Mouse (Mus musculus): ENCODE results near the gene Cox11. TPM values are rescaled to one million over a fixed set of nuclear protein-coding genes. Genes with fewer than 3 reads are reported as not detected.

Gene Cox11
- polyA plus RNA-seq, 1 experiment from 2014 or later: 33.5 TPM

- no peak within 1 kb of the TSS for H3K27ac ChIP-seq (ENCODE audit: low read depth, low read length)
- WGBS: 9% methylated on average over 44 of the region's 47 CpGs
These were observed 49.8 kb downstream of the Cox11 start, which contains the start of gene Tom1l1 for GRCm38 (mm10) chr11:90687460-90688416. TSS of gene Tom1l1 (minus strand) at chr11:90688366.

GRCm38 (mm10) chr11:90690361-90690760, 52.4 kb downstream of the Cox11 start:
- peaks cover 3% of the 10 kb centered on the region; the same call in 1 of the 2 replicates for H3K27me3 ChIP-seq (ENCODE audit: control insufficient read depth, insufficient read depth, low read length)
- no peaks in the 10 kb centered on the region for H3K36me3 ChIP-seq (ENCODE audit: control insufficient read depth, insufficient read depth, low read length)
- no peak for ATAC-seq (ENCODE audit: low FRiP score, low TSS enrichment)
- 74% methylated on average over 6 of the region's 6 CpGs for WGBS
- H3K4me1 ChIP-seq (ENCODE audit: control insufficient read depth, insufficient read depth, low read length): peaks cover 10% of the 10 kb centered on the region
- no peaks in the 10 kb centered on the region for H3K9me3 ChIP-seq (ENCODE audit: control insufficient read depth, low read length)
- H3K4me2 ChIP-seq (replicated peaks; ENCODE audit: low read depth, low read length): no peak overlapping the region
- no peak overlapping the region for H3K9ac ChIP-seq (ENCODE audit: low read depth, low read length)
- no peak overlapping the region for H3K4me3 ChIP-seq (ENCODE audit: low read length)
- no peak overlapping the region for H3K27ac ChIP-seq (ENCODE audit: low read depth, low read length)

More at GRCm38 (mm10) chr11:90687460-90688416, 49.8 kb downstream of the Cox11 start, which contains the start of gene Tom1l1:
- Histone ChIP-seq H3K4me1 (ENCODE audit: control insufficient read depth, insufficient read depth, low read length) (peaks cover 10% of the 10 kb centered on the region), H3K4me3 (ENCODE audit: low read length) (peak within 1 kb of the TSS; percentile 58), H3K36me3 (ENCODE audit: control insufficient read depth, insufficient read depth, low read length) (peaks cover 5% of the 10 kb centered on the region; the same call in 1 of the 2 replicates), H3K9me3 (ENCODE audit: control insufficient read depth, low read length) (no peaks in the 10 kb centered on the region), H3K9ac (ENCODE audit: low read depth, low read length) (peak within 1 kb of the TSS; percentile 59), H3K4me2 (replicated peaks; ENCODE audit: low read depth, low read length) (peak within 1 kb of the TSS; percentile 80), H3K27me3 (ENCODE audit: control insufficient read depth, insufficient read depth, low read length) (peaks cover 3% of the 10 kb centered on the region; the same call in 1 of the 2 replicates)
- ATAC-seq (ENCODE audit: low FRiP score, low TSS enrichment): peak; percentile 95

GRCm38 (mm10) chr11:90694206-90694605, 56.2 kb downstream of the Cox11 start:
- Histone ChIP-seq H3K4me2 (replicated peaks; ENCODE audit: low read depth, low read length) (no peak overlapping the region), H3K27me3 (ENCODE audit: control insufficient read depth, insufficient read depth, low read length) (no peaks in the 10 kb centered on the region), H3K4me1 (ENCODE audit: control insufficient read depth, insufficient read depth, low read length) (no peaks in the 10 kb centered on the region), H3K36me3 (ENCODE audit: control insufficient read depth, insufficient read depth, low read length) (no peaks in the 10 kb centered on the region), H3K4me3 (ENCODE audit: low read length) (no peak overlapping the region), H3K9ac (ENCODE audit: low read depth, low read length) (no peak overlapping the region), H3K27ac (ENCODE audit: low read depth, low read length) (no peak overlapping the region), H3K9me3 (ENCODE audit: control insufficient read depth, low read length) (no peaks in the 10 kb centered on the region)
- WGBS: 20% methylated on average over 4 of the region's 4 CpGs
- ATAC-seq (ENCODE audit: low FRiP score, low TSS enrichment): no peak

Other genes with a start within 250 kb of the Cox11 start
- gene Hlf, start 247.3 kb upstream of the Cox11 start, polyA plus RNA-seq (2014; fragmentation: Nextera tagmentation; extraction: Ambion mirVana): 1.5 and 1.7 TPM in 2 replicates
- gene Stxbp4, start 89 bp upstream of the Cox11 start, polyA plus RNA-seq (2014; fragmentation: Nextera tagmentation; extraction: Ambion mirVana): 25.7 and 29.3 TPM in 2 replicates
- 26.5 and 36.6 TPM in 2 replicates for gene Tom1l1, start 50.2 kb downstream of the Cox11 start, polyA plus RNA-seq (2014; fragmentation: Nextera tagmentation; extraction: Ambion mirVana)